Mouse (Mus musculus): ENCODE results near the gene Ovol1. TPM values are rescaled to one million over a fixed set of nuclear protein-coding genes. Genes with fewer than 3 reads are reported as not detected.
A peak's percentile ranks its signal among the peaks of the same experiment; 100 is the strongest.

Ovol1 gene
- 0.58 and 1.1 TPM in 2 replicates for total RNA-seq (2012; rRNA removed)

DNA sequence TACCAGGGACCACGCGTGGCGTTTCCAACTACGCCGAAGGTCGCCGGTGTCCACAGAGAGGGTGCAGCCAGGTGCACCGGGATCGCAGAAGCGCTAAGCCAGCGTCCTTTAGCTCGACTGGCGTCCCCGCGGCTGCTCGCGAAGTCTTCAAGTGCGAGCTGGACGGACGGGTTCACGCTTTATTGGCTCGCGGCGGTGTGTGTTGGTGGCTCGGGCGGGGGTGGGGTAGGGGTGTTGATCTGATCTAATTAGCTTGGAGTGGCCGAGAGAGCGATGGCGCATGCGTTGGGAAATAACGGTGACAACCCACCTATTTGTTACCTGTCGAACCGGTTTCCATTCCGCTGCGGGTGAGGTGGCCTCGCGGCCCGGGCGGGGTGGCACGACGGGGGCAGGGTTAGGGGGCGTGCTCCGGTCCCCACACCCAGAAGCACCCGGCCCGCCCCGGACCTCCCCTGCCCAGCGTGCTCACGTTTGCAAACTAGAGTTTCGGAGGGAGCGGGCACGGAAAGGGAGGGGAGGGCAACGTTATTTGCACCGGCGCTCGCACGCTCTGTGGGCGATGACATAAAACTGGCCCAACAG, at the start of gene Ovol1:
Ovol1 (minus strand) TSS at position 190 of the 585 bp plus-strand sequence.
- in situ Hi-C loops (cut with MboI; ENCODE audit: low sequenced_read_pairs in 2 of 2, unreplicated experiment in 2 of 2) = no loop called here
- no peak for DNase-seq (ENCODE audit: low read depth, low spot score)
- no peaks in the 10 kb centered on the region for H3K36me3 ChIP-seq (ENCODE audit: control insufficient read depth, insufficient read depth, low read length, poor library complexity, severe bottlenecking)
- TF ChIP-seq MAFK (IDR thresholded peaks at IDR 0.05; ENCODE audit: insufficient read depth, low read depth, low read length) (no peak), HCFC1 (IDR thresholded peaks at IDR 0.05; ENCODE audit: borderline replicate concordance, insufficient read depth, low read length) (no peak), CHD2 (IDR thresholded peaks at IDR 0.05; ENCODE audit: low read depth, low read length) (no peak), ZNF384 (IDR thresholded peaks at IDR 0.05; ENCODE audit: low read depth, low read length) (no peak)
- peak within 1 kb of the TSS; percentile 54 to 59 for H3K4me3 ChIP-seq (ENCODE audit: insufficient read depth in 1 of 2, low read depth in 1 of 2, low read length in 2 of 2, poor library complexity in 1 of 2, severe bottlenecking in 1 of 2)
- H3K27ac ChIP-seq (ENCODE audit: insufficient read depth, low read depth, low read length, poor library complexity, severe bottlenecking) = no peak within 1 kb of the TSS
- peak within 1 kb of the TSS; percentile 18; the same call in 1 of the 2 replicates for H3K9ac ChIP-seq (ENCODE audit: insufficient read depth, low read depth, low read length, poor library complexity, severe bottlenecking)
- H3K4me1 ChIP-seq (ENCODE audit: control insufficient read depth in 2 of 2, insufficient read depth in 2 of 2, low read length in 2 of 2, poor library complexity in 1 of 2) = peaks cover 0 to 10% of the 10 kb centered on the region in 2 experiments; a peak in 2 of 4 replicates
- H3K9me3 ChIP-seq (ENCODE audit: control insufficient read depth, insufficient read depth, low read depth, low read length) = no peaks in the 10 kb centered on the region

DNA sequence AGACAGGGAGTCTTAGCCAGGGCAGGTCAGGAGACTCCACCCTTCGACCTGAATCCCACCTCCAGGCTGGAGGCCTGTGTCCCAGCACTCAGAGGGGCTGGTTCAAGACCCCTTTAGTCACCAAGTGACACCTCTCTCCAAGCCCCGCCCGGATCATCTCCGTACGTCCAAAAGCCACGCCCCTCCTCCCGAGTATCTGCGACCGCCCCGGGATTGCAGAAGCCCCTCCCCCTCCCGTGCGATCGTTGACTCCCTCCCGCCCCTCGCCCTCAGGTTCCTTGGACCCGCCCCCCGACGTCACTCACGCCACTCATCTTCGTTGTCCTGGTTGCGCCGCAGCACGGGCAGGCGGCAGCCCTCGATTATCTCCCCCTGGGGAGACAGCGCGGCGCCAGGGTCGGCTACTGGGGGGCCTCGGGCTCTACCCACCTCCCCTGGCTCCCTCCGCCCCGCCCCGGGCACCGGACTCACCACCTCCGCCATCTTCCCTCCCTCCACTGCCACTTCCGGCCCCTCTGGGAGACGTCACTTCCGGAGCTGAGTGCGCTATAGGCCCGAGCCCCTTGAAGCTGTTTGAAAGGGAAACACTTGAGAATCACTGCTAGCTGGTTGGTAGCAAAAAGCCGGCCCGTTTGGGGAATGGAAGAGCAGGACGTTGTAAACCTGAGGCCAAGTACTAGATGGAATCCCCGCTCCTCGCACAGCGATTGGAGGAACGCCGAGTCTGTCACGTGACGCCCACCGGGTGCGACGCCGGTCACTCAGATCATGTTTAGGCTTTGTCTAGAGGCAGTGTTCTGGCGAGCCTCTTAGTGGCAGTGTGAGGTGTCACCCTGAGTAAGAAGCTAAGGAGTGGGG, 49.3 kb upstream of the Ovol1 start, which contains the start of gene Kat5:
Kat5 (minus strand) TSS at position 691 of the 858 bp plus-strand sequence.
- in situ Hi-C loops (cut with MboI; ENCODE audit: low sequenced_read_pairs in 2 of 2, unreplicated experiment in 2 of 2) = no loop called here
- TF ChIP-seq HCFC1 (IDR thresholded peaks at IDR 0.05; ENCODE audit: borderline replicate concordance, insufficient read depth, low read length) (peak; percentile 59; the same call in 1 of the 2 replicates), ZNF384 (IDR thresholded peaks at IDR 0.05; ENCODE audit: low read depth, low read length) (no peak), ZC3H11A (IDR thresholded peaks at IDR 0.05; ENCODE audit: borderline replicate concordance, low read depth, low read length) (no peak)
- Histone ChIP-seq H3K27ac (ENCODE audit: insufficient read depth, low read depth, low read length, poor library complexity, severe bottlenecking) (peak within 1 kb of the TSS; percentile 98), H3K4me3 (ENCODE audit: insufficient read depth in 1 of 2, low read depth in 1 of 2, low read length in 2 of 2, poor library complexity in 1 of 2, severe bottlenecking in 1 of 2) (peak within 1 kb of the TSS; percentile 93 to 95), H3K9me3 (ENCODE audit: control insufficient read depth, insufficient read depth, low read depth, low read length) (no peaks in the 10 kb centered on the region), H3K36me3 (ENCODE audit: control insufficient read depth, insufficient read depth, low read length, poor library complexity, severe bottlenecking) (peaks cover 40% of the 10 kb centered on the region), H3K4me1 (ENCODE audit: control insufficient read depth in 2 of 2, insufficient read depth in 2 of 2, low read length in 2 of 2, poor library complexity in 1 of 2) (peaks cover 1 to 11% of the 10 kb centered on the region in 2 experiments; a peak in 2 of 4 replicates), H3K9ac (ENCODE audit: insufficient read depth, low read depth, low read length, poor library complexity, severe bottlenecking) (peak within 1 kb of the TSS; percentile 99)
- peak; percentile 90 for DNase-seq (ENCODE audit: low read depth, low spot score)

DNA sequence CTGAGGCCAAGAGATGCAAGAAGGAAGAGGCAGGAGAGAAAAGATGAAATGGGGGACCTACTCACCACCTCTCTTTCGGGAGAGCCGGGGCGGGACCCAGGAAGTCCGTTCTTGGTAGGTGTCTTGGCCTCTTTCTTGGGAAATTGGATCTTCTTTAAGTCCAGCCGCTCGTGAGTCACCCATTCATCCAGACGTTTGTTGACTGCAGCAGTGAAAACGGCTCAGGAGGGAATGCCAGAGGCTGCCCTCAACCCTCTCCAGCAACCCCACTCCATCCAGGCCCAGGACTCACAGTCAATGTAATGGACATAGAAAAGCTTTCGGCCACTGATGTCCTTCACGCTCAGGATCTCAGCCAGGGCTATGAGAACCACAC, 48.7 kb upstream of the Ovol1 start:
- Histone ChIP-seq H3K4me1 (ENCODE audit: control insufficient read depth in 2 of 2, insufficient read depth in 2 of 2, low read length in 2 of 2, poor library complexity in 1 of 2) (peaks cover 1 to 11% of the 10 kb centered on the region in 2 experiments; a peak in 2 of 4 replicates), H3K9ac (ENCODE audit: insufficient read depth, low read depth, low read length, poor library complexity, severe bottlenecking) (peak overlapping the region; percentile 57), H3K9me3 (ENCODE audit: control insufficient read depth, insufficient read depth, low read depth, low read length) (no peaks in the 10 kb centered on the region), H3K4me3 (ENCODE audit: insufficient read depth in 1 of 2, low read depth in 1 of 2, low read length in 2 of 2, poor library complexity in 1 of 2, severe bottlenecking in 1 of 2) (peak overlapping the region; percentile 93 to 95), H3K27ac (ENCODE audit: insufficient read depth, low read depth, low read length, poor library complexity, severe bottlenecking) (no peak overlapping the region), H3K36me3 (ENCODE audit: control insufficient read depth, insufficient read depth, low read length, poor library complexity, severe bottlenecking) (peaks cover 46% of the 10 kb centered on the region)
- no peak for DNase-seq (ENCODE audit: low read depth, low spot score)
- in situ Hi-C loops (cut with MboI; ENCODE audit: low sequenced_read_pairs in 2 of 2, unreplicated experiment in 2 of 2) = no loop called here
- TF ChIP-seq MAFK (IDR thresholded peaks at IDR 0.05; ENCODE audit: insufficient read depth, low read depth, low read length) = no peak
- TF ChIP-seq HCFC1 (IDR thresholded peaks at IDR 0.05; ENCODE audit: borderline replicate concordance, insufficient read depth, low read length) = no peak
- no peak for TF ChIP-seq ZC3H11A (IDR thresholded peaks at IDR 0.05; ENCODE audit: borderline replicate concordance, low read depth, low read length)
- TF ChIP-seq CHD2 (IDR thresholded peaks at IDR 0.05; ENCODE audit: low read depth, low read length) = no peak
- no peak for TF ChIP-seq ZNF384 (IDR thresholded peaks at IDR 0.05; ENCODE audit: low read depth, low read length)

DNA sequence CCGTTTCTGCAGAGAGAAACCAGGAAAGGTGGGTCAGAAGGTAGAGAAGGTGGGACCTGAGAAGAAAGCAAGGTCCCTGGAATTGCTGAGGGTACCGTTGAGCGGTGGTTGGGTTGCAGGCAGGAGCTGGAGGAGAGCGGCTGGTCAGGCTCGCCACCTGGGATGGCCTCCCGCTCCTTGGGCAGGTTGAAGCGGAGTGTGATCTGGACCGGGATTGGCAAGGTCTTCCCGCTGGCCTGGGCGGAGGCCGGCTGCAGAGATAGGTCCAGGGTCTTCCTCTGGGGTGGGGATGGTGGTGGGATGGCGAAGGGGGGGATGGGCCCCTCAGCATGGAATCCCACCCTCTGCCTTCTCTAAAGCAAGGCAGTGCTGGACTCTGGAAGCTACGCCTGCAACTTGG, 48.3 kb upstream of the Ovol1 start:
- peaks cover 1 to 11% of the 10 kb centered on the region in 2 experiments; a peak in 2 of 4 replicates for H3K4me1 ChIP-seq (ENCODE audit: control insufficient read depth in 2 of 2, insufficient read depth in 2 of 2, low read length in 2 of 2, poor library complexity in 1 of 2)

More for the DNA sequence above, 48.3 kb upstream of the Ovol1 start:
- H3K36me3 ChIP-seq (ENCODE audit: control insufficient read depth, insufficient read depth, low read length, poor library complexity, severe bottlenecking) = peaks cover 50% of the 10 kb centered on the region
- H3K4me3 ChIP-seq (ENCODE audit: insufficient read depth in 1 of 2, low read depth in 1 of 2, low read length in 2 of 2, poor library complexity in 1 of 2, severe bottlenecking in 1 of 2) = no peak overlapping the region
- DNase-seq (ENCODE audit: low read depth, low spot score) = no peak
- in situ Hi-C loops (cut with MboI; ENCODE audit: low sequenced_read_pairs in 2 of 2, unreplicated experiment in 2 of 2) = no loop called here
- no peaks in the 10 kb centered on the region for H3K9me3 ChIP-seq (ENCODE audit: control insufficient read depth, insufficient read depth, low read depth, low read length)
- H3K9ac ChIP-seq (ENCODE audit: insufficient read depth, low read depth, low read length, poor library complexity, severe bottlenecking) = no peak overlapping the region
- TF ChIP-seq ZNF384 (IDR thresholded peaks at IDR 0.05; ENCODE audit: low read depth, low read length) (no peak), MAFK (IDR thresholded peaks at IDR 0.05; ENCODE audit: insufficient read depth, low read depth, low read length) (no peak), CHD2 (IDR thresholded peaks at IDR 0.05; ENCODE audit: low read depth, low read length) (no peak), HCFC1 (IDR thresholded peaks at IDR 0.05; ENCODE audit: borderline replicate concordance, insufficient read depth, low read length) (no peak), ZC3H11A (IDR thresholded peaks at IDR 0.05; ENCODE audit: borderline replicate concordance, low read depth, low read length) (no peak)
- H3K27ac ChIP-seq (ENCODE audit: insufficient read depth, low read depth, low read length, poor library complexity, severe bottlenecking) = no peak overlapping the region

Measured in ES-E14 (cell line).